Mouse (Mus musculus) kidney, postnatal 36 days (tissue): ENCODE data around the gene Spata2.

ENCODE experiments used
- DNase-seq, 2 experiments: peaks; one replicate each; pipeline ENCODE4 v3.0.0; 2021 to 2022; ENCODE audit warnings: mixed read lengths in 2 of 2

Spata2 gene

DNA sequence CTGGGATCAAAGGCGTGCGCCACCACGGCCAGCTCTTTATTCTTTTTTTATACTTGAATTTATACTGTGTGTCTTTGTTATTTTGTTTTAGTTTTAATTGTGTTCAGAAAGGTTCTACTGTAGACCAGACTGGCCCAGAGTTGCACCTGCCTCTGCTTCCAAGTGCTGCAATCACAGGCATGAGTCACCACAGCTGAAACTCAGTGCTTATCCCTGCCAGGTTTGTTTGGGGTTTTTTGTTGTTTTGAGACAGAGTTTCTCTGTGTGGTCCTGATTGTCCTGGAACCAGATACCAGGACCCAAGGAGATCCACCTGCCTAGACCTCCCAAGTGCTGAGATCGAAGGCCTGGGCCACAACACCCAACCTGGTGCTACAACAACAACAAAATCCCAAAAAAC lies 15.9 kb upstream of the Spata2 start:
- no peak for DNase-seq

DNA sequence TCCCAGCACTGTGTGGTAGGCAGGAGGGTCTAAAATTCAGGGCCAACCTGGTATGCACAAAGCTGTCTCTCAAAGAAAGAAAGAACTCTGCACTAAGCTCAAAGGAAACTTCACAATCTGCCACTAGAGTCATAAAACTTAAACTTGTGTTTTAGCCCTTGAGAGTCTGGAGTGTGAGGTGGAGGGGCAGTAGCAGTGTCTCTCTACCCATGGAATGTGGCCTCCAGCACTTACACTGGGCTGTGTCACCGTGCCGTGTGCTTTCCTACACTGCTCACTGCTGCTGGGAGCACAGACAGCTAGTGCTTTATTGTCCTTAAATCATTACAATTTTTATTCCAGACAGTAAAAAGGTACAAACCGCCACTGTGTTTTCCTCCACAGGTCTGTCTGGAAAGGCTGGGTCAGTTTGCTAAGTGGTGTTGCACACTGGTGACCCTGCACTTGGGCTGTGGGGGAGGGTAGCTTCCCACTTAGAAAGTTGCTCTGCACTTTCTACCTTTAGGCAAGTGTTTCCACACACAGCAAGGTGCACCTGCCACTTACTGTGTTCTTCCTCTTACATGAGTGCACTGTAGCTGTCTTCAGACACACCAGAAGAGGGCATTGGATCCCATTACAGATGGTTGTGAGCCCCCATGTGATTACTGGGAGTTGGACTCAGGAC lies 15.2 kb upstream of the Spata2 start:
- no peak for DNase-seq

DNA sequence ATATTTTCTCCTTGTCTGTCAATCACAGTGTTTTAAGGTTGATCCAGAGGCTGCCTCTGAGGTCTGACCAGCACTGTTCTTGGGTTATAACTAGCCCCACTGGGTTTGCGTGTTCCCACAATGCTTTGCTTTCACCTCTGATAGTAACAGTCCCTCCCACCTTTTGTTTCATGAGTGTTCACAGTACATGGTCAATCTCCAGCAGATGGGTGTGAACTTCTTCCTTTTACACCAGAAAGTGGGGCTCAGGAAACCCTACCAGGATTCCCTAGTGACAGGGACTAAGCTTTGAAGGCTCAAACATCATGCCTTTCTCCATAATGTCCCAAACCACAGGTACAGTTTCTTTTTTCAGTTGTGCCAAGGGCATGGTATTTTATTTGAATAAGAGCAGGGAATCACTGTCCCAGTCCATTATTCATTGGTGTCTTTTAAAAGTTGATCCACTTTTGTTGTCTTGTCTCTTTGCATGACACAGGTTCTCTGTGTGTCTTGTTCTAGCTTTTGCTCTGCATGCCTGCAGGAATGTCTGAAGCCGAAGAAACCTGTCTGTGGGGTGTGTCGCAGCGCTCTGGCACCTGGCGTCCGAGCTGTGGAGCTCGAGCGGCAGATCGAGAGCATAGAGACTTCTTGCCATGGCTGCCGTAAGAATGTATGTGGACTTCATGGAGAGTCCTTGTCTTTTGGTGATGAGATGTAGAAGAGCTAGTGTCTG lies 14.0 kb upstream of the Spata2 start:
- DNase-seq, result no peak

DNA sequence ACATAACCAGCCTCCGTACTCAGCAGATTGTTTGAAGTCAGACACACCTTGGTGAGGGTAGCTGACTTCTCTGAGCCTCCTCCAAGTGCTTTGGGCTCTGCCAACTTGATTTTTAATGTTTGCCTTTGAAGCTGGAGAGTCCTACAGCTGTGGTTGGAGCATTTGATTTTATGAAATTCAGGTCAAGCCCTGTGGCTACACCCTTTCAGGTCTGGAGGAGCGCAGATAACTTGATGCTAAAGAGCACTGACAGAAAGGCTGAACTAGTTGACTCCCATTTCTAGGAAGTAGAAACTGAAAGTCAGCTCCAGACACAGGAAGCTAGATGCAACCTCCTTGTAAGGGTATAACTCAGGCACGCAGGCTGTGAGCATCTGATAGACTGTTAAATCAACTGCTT lies 12.4 kb upstream of the Spata2 start:
- no peak for DNase-seq

DNA sequence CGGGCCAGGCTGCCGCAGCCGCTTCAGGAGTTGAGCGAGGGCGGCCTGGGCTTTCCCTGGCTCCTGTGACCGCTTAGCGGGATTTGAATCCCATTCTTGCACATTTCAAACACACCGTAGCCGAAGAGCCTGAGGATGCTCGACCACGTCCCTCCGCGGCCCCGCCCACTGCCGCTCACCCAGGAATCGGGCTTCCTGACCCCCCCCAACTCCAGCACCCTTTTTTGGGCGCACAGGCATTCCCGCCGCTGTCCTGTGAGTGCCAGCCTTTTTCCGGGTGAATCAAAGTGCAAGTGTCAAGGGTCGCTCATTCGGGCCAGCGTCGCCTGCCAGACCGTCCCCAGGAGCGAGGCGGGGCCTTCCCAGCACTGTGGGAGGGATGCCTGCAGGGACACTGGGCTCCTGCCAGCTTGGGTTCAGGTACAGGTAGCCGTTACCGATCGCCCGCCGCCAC lies 11.2 kb upstream of the Spata2 start:
- DNase-seq, result peak; percentile 89 to 92

DNA sequence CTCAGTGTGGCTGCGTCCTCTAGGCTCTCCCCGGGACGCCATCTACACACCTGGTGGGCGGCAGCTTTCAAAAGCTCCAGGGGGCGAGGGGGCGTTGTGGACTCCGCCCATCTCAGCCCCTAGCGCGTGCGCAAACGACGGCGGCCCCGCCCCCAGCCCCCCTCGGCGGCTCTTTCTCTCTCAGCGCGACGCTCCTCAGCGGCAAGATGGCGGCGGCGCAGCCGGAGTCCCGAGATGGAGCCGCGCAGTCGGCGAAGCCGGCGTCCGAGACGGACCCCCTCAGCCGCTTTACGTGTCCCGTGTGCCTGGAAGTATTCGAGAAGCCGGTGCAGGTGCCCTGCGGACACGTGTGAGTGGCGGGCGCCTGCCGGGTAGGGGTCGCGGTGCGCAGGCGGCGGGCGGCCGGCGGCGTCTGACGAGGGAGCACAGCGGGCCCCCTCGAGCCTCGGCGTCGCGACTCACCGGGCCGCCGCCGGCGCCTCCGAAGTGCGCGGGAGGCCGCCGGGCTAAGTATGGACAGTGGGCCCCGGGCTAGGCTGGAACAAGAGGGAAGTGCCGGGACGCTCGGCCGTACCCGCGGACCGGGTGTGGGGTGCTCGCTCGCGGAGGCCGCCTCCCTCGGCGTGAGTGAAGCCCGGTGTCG lies 10.7 kb upstream of the Spata2 start:
- peak; percentile 88 to 97 for DNase-seq

DNA sequence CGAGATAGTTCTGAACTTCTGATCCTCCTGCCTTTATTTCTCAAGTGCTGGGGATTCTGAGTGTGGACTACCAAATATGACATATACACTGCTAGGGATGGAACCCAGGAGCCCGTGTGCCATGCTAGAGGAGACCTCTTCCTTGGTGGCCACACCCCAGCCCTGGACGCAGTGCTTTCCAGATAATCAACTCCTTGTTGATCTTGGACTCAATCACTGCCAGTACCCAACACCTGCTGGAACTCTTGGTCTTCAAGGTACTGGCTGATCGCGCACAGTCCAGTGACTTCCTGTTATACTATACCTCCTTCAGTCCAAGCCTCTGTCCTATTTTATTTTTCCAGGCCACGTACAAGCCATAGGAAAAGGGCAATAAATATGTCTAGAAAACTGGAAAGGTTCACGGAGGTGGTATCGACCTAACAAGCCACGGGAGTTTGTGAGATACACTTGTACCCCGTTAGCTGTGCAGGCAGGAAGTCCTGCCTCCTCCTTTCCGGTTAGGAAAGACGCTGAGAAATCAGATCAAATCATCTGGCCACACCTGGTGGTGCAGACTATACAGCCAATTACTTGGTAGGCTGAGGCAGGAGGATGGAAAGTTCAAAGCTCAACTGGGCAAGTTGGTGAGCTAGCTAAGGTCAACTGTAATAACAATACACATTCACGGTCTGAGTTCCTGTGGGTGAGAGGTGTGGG lies 10.0 kb upstream of the Spata2 start:
- DNase-seq, result no peak

DNA sequence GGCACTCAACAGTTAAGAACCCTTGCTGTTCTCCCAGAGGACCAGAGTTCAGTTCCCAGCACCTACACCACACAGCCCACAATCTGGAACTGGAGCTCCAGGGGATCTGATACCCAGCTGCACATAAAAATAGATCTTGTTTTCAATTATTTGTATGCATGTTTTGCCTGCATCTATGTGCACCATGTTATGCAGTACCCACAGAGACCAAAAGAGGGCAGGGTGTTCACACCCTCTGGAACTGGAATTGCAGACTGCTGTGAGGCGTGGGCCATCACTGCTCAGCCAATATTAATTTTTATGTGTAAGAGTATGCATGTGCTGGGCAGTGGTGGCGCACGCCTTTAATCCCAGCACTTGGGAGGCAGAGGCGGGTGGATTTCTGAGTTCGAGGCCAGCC lies 4.6 kb upstream of the Spata2 start:
- peak; percentile 62 to 83 for DNase-seq

DNA sequence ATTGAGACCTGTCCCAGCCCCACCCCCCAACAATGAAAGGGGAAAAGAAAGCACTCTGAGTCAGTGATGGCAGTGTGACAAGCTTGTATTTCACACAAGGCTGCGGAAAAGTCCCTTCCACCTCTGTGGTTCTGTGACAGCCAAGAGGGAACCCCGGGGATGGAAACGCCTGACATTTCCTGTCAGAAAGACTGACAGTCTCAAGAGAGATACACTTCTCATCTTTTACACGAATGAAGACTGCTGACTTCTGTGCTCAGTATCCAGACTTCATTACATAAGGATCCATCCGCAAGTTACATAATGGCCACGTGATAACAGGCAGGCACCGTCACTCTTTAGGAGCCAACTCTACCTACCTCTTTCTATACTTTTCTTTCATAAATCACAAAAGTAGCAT lies 3.8 kb upstream of the Spata2 start:
- no peak for DNase-seq

DNA sequence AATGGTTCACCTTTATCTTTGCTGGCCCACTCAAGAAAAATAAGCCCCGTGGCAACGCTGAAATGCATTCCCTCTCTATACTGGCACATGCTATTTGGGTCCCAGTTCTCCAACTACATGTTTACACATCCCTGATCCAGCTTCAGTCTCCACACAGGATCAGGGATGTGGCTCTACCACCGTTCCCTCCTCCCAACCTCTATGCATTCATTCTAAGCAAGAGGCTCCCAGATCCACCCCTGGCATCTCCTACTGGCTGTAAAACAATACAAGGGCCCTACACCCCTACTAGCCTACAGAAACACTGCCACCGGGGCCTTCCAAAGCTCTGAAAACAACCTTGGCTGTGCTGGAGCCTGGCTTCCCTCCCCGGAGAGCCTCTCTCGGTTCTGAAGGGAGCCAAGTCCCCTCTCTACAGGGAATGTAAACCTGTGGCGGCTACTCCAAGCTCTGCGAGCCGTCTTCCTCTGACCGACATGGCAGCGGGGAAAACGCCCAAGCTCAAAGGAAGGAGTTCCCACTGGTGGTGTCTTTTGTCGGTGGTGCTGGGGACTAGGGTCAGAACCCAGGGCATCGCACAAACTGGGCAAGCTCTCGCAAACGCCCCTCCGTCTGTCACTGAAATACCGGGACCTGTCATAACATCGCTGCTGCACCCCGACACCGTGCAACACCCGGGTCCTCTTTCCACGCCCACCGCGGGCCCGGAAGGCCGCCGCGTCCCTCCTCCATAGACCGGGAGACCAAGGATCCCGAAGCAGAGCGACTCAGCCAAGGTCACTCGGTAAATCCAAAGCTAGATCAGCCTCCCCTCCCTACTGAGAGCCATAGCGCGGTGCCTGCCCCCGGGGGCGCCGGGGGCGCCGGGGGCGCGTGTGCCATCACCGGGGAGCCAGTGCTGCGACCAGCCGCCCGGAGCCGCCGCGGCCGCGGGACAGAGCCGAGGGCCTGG lies 654 bp downstream of the Spata2 start, which contains the start of gene Rnf114:
TSS of gene Rnf114 (plus strand) at position 889 of the 952 bp plus-strand sequence.
- DNase-seq, result peak in 1 of 2 experiments; percentile 67

DNA sequence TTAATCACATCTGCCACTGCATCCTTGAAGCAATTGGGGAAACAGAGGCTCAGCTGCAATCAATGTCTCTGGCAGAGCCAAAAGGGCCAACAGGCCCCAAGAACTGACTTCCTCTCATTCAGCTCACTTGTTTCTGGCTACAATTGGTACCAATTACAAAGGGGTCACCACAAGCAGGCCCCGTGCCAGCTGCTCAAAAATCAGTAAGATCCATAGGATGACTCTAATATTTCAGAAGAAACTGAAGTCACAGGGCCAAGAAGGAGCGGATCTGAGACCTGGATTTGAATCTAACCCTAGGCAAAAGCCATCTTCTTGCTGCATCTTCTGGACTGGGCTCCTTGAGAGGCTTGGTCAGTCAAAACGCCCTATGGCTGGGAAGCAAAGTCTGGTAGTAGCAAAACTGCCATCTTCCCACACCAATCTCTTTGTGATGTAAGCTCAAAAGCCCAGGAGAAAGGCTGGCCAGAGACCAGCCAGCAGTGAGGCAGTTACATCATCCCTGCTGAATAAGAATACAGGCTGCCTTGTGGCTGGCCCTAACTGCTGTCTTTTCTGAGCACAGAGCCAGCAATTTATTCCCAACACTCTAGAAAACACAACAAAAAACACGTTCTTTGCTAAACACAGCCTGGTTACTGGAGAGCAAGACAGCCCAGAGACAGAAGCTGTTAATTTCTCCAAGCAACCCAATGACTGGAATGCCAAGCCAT lies 1.7 kb downstream of the Spata2 start:
- no peak for DNase-seq

DNA sequence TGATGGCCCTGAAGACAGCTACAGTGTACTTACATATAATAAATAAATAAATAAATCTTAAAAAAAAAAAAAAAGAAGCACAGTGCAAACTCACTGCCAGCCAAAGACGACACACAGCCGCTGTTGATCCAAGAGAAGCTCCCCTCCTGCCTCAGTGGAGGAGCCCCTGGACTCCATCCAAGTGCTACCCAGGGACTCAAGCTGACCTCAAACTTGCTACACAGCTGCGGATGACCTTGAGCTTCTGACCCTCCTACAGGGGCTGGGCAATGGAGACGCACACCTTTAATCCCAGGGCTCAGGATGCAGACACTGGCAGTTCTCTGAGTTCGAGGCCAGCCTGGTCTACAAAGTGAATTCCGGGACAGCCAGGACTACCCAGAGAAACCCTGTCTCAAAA lies 4.7 kb downstream of the Spata2 start:
- no peak for DNase-seq

DNA sequence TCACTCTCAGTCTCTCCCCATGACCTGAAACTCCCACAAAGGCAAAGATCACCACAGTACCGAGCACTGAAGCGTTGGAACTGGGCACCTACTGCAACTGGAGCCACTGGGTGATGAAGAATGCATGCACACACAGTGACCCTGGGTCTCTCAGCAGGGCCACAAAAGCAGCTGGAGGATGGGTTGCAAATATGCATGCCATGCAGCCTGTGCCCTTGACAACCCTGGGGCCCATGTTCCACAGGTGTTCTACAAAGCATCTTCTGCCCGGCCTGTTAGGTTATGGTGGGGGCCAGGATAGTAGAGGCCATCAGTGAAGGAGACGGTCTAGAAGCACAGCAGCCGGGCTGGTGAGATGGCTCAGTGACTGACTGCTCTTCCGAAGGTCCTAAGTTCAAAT lies 5.1 kb downstream of the Spata2 start:
- no peak for DNase-seq

DNA sequence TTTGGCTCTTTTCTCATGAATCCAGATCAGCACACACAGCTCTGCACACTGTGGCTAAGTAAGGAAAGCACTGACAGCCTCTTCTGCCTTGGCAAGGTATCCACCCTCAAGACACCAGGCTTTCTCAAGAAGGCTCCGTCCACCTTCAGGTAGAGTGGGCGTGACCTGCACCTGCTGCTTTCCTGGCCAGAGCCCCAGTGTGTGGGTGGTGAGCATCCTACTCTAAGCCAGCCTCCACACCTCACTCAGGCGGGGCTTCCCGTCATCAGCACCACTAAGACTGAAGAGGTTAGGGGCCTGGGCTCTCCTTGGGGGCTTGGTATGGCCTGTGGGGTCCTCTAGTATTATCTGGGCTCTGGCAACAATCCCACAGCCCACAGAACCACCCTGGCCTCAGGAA lies 6.1 kb downstream of the Spata2 start:
- DNase-seq, result no peak

DNA sequence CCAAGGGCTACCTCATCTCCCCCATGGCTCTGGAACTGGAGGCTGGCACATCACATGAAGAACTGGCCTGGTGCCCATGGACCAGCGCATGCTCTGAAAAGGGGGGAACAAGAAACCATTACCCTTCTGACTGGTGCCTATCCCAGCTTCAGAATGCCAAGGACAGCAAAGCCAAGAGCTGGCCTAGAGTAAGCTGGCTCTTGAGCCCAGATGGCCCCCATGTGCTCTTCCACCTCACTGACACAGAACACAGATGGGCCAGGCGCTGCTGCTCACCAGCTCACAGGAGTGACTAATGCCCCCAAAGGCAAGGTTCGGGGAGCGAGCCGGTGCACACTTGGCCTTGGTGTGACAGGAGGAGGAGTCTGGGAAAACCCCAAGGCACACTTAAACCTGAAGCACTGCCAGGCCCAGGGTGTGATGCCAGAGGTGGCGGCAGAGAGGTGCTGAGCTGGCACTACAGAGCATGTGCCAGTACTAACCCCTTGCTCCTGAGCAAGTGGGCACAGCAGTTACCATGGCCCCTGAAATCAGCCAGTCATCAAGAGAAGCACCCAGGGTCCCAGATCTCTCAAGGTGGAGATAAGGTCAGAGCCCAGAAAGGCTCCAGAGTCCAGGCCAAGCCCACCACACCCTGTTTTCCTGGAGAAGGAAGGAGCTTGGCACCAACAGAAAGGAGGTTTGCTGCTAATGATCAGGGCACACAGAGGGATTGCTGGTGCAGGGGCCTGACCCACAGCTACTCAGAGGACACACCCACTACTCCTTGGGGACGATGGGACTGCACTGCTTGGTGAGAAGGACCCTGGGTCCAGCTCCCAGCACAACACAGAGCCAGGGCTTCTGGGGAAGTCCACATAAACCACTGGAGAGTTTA lies 6.9 kb downstream of the Spata2 start:
- DNase-seq, result peak; percentile 84

DNA sequence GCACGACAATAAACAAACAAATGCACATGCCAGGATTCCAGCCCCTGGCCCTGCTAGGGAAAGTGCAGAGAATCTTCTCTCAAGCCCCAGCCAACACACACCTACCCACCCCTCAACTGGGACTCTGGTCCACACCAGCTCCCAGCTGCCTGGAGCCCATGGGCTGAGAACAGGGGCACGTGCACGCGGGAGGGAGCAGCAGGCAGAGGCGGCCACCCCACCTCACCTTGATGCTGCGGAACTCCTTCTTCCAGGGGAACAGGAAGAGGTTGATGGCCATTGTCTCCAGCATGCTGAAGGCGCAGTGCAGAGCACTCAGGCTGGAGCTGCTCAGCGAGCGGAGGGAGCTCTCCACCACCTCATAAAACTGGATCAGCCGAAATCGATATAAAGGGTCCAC lies 7.8 kb downstream of the Spata2 start:
- no peak for DNase-seq

DNA sequence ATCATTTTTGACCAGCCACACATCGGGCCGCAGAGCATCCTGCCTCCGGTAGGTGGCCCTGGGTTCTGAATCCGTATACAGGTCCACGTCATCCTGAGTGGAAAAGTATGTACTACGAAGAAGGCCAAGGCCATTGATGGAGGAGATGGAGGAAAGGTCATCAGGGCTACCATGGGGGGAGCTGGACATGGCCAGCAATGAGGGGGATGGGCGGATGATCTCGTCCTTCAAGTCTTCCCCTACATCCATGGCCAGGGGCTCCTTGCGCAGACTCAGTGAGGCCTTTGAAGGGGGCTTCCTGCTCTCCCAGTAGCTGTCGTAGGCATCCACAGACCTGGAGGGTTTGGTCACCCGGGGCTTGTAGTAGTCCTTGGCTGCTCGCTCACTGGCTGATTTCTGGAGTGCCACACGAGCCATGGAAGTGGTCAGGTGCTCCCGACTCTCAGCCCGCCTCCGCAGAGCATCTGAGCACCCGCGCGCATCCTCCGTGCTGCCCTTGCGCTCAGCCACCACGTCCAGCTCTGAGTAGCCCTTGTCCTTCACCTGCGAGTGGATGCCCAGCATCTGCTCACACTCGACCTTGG lies 8.8 kb downstream of the Spata2 start:
- no peak for DNase-seq

DNA sequence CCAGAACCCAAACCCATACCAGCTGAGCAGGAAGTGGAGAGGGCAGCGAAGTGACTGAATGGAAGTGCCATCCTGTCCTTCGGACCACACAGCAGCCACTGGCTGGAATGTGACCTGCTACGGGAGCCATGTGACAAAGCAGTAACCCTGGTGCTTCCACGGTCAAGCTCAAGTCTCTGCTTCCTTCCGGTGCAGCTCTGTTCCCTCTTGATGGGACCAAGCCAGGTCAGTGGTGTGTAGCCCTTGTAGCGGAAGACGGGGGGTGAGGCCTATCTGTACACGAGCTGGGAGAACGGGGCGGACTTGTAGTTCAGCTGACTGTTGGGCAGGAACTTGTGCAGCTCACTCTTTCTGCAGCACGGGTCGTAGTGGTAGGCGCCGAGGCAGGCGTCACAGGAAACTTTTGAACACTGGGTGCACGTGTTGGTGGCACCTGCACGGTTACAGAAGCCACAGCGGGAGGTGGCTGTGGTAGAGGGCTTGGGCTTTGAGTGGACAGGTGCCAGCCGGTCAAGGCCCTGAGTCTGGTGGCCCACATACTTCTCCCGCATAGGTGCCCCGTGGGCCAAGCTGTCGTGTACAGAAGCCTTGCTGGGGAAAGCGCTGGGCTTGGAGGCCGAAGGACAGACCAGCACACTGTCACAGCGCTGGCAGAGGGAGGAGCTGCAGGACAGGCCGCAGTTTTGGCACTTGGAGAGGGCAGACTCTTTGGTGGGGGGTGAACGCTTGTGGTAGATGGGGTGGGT lies 9.4 kb downstream of the Spata2 start:
- peak; percentile 63 to 65 for DNase-seq

DNA sequence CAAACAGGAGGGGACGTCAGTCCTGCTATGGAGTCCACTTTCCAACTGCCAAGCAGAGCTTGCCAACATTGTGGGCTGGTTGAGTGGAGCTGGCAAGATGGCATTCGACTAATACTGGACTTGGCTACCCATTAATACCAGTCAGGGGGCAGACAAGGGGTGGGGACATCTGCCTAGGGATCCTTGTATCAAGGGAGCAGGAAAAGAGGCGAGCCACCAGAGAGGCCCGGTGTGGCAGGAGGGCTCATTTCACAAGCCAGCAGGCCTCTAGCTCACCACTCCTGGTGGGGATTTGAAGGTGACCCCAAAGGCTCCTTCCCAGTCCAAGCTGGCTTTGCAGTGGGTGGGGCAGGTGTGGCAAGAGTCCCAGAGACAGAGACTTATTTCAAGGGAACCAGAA lies 10.0 kb downstream of the Spata2 start:
- DNase-seq, result no peak
